Mouse (Mus musculus) neural tube, embryonic 12.5 days (tissue): ENCODE data around the gene Numbl. TPM values are rescaled to one million over a fixed set of nuclear protein-coding genes. Genes with fewer than 3 reads are reported as not detected.
A peak's percentile ranks its signal among the peaks of the same experiment; 100 is the strongest.

Experiments
- ATAC-seq: fragments of 200-750 bp; cut with Nextera tagmentation; 2 replicates; pipeline ENCODE4 v1.8.0; 2017; ENCODE audit warnings: low read depth, mild to moderate bottlenecking, moderate TSS enrichment, moderate library complexity; ENCODE audit not compliant: low FRiP score
- H3K27ac ChIP-seq: fragments of 300-500 bp; sonication (generic); 2 replicates; pipeline ENCODE4 v1.5.1; 2016
- H3K27me3 ChIP-seq: fragments of 300-500 bp; sonication (generic); replicated peaks from 2 replicates; pipeline ENCODE4 v1.6.1; 2016; ENCODE audit warnings: mild to moderate bottlenecking
- H3K36me3 ChIP-seq: fragments of 300-500 bp; sonication (generic); 2 replicates; pipeline ENCODE4 v1.6.1; 2016; ENCODE audit warnings: mild to moderate bottlenecking
- H3K4me1 ChIP-seq: fragments of 300-500 bp; sonication (generic); 2 replicates; pipeline ENCODE4 v1.6.1; 2016
- H3K4me2 ChIP-seq: fragments of 300-500 bp; sonication (generic); replicated peaks from 2 replicates; pipeline ENCODE4 v1.6.1; 2016; ENCODE audit warnings: mild to moderate bottlenecking
- H3K4me3 ChIP-seq: fragments of 300-500 bp; sonication (generic); 2 replicates; pipeline ENCODE4 v1.5.1; 2016
- H3K9ac ChIP-seq: fragments of 300-500 bp; sonication (generic); 2 replicates; pipeline ENCODE4 v1.6.1; 2016; ENCODE audit warnings: mild to moderate bottlenecking
- H3K9me3 ChIP-seq: fragments of 300-500 bp; sonication (generic); 2 replicates; pipeline ENCODE4 v1.6.1; 2016; ENCODE audit warnings: mild to moderate bottlenecking
- WGBS: fragments of 180-500 bp; shearing (Covaris S2); methylation state at CpG from one replicate; pipeline ENCODE4 v1.1.7; 2016; 5-methylcytosine and 5-hydroxymethylcytosine counted together
- polyA plus RNA-seq: library from polyadenylated mRNA; unstranded; fragments of >200 nt; fragmentation: Nextera tagmentation; extraction: Ambion mirVana; gene quantifications from 2 replicates; pipeline ENCODE4 v1.2.1, GENCODE M21; 2016

Numbl gene
- polyA plus RNA-seq, 1 experiment from 2014 or later = 62.3 TPM

DNA sequence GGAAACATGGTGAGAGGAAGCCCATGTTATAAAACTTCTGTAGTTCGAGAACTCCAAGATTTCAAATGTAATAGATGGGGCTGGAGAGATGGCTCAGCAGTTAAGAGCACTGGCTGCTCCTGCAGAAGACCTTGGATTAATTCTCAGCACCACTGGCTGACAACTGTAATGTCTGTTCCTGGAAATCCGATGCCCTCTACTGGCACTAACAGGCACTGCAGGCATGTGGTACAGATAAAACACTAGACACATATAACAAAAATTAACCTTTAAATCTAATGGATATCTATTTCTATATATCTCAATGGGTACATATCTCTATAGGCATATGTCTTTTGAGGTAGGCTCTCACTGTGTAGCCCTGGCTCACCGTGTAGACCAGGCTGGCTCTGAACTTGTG is 56.2 kb downstream of the Numbl start:
- no peak overlapping the region for H3K4me2 ChIP-seq
- no peak overlapping the region for H3K4me3 ChIP-seq
- H3K9me3 ChIP-seq = peaks cover 13% of the 10 kb centered on the region
- H3K27ac ChIP-seq = no peak overlapping the region
- no peaks in the 10 kb centered on the region for H3K36me3 ChIP-seq
- H3K27me3 ChIP-seq = peaks cover 11% of the 10 kb centered on the region
- peaks cover 9% of the 10 kb centered on the region; the same call in 1 of the 2 replicates for H3K4me1 ChIP-seq
- no peak overlapping the region for H3K9ac ChIP-seq
- WGBS = 94% methylated on average over 3 of the region's 3 CpGs
- ATAC-seq = no peak

DNA sequence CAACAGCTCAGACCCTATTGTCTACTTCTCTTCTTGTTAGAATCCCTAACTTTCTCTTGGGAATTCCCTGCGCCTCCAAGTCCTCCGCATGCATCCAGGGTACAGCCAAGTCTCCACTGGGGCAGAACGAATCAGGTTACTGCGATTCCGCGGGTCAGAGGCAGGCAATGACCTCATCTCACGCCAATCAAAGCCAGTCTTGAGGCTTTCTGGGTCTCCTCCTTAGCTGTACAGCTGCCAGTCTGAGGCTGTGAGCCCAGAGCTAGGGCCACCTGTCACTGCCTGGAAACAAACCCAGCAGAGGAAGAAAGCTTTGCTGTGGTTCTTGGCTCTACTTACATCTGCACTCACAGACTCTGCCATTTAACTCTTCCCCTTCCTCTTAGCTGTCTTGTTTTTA is 57.7 kb downstream of the Numbl start:
- 0 out of 2 replicates have a peak, but pooled peaks cover 2% of the 10 kb centered on the region for H3K4me1 ChIP-seq
- H3K36me3 ChIP-seq = no peaks in the 10 kb centered on the region
- no peak overlapping the region for H3K27ac ChIP-seq
- no peaks in the 10 kb centered on the region; the same call in 1 of the 2 replicates for H3K27me3 ChIP-seq
- H3K4me2 ChIP-seq = no peak overlapping the region
- H3K9me3 ChIP-seq = peaks cover 13% of the 10 kb centered on the region
- no peak overlapping the region for H3K4me3 ChIP-seq
- no peak for ATAC-seq
- no peak overlapping the region for H3K9ac ChIP-seq
- WGBS = 33% methylated on average over 7 of the region's 7 CpGs

DNA sequence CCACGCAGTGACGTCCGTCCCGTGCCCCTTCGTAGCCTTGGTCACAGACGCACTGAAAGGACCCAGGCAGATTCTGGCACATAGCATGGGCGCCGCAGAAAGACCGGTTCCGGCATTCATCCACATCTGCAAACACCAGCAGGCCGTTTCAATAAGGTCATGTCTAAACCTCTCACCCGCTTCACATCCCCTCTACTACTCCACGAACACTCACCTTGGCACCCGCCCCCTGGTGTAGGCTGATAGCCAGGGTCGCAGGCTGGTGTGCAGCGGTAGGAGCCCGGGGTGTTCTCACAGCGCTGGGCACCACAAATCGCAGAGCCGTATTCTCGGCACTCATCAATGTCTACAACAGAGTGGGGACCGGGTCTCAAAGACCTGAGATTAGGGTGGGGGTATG is 61.2 kb downstream of the Numbl start:
- H3K27me3 ChIP-seq = peaks cover 27% of the 10 kb centered on the region
- H3K36me3 ChIP-seq = no peaks in the 10 kb centered on the region
- 0 out of 2 replicates have a peak, but pooled peaks cover 2% of the 10 kb centered on the region for H3K4me1 ChIP-seq
- H3K27ac ChIP-seq = no peak overlapping the region
- no peak overlapping the region for H3K9ac ChIP-seq
- no peak for ATAC-seq
- 94% methylated on average over 22 of the region's 22 CpGs for WGBS
- H3K4me2 ChIP-seq = no peak overlapping the region
- no peak overlapping the region for H3K4me3 ChIP-seq
- H3K9me3 ChIP-seq = peaks cover 1% of the 10 kb centered on the region; the same call in 1 of the 2 replicates

GRCm38 (mm10) chr7:27322291-27322690 is 64.1 kb downstream of the Numbl start:
- ATAC-seq = no peak
- no peaks in the 10 kb centered on the region for H3K9me3 ChIP-seq
- no peak overlapping the region for H3K27ac ChIP-seq
- WGBS = 18% methylated on average over 13 of the region's 13 CpGs
- H3K4me1 ChIP-seq = peaks cover 10% of the 10 kb centered on the region
- no peak overlapping the region for H3K9ac ChIP-seq
- H3K36me3 ChIP-seq = no peaks in the 10 kb centered on the region
- H3K4me2 ChIP-seq = no peak overlapping the region
- peaks cover 55% of the 10 kb centered on the region for H3K27me3 ChIP-seq
- H3K4me3 ChIP-seq = no peak overlapping the region

- Histone ChIP-seq H3K4me2 (no peak overlapping the region), H3K4me1 (peaks cover 10% of the 10 kb centered on the region), H3K27me3 (peaks cover 62% of the 10 kb centered on the region), H3K4me3 (no peak overlapping the region), H3K36me3 (no peaks in the 10 kb centered on the region), H3K9ac (no peak overlapping the region), H3K9me3 (no peaks in the 10 kb centered on the region), H3K27ac (no peak overlapping the region)
- ATAC-seq = no peak
- 91% methylated on average over 5 of the region's 5 CpGs for WGBS
These were observed 64.8 kb downstream of the Numbl start for GRCm38 (mm10) chr7:27323001-27323400.

GRCm38 (mm10) chr7:27324161-27324560 is 65.9 kb downstream of the Numbl start:
- Histone ChIP-seq H3K27me3 (peaks cover 74% of the 10 kb centered on the region), H3K9me3 (no peaks in the 10 kb centered on the region), H3K4me1 (peaks cover 11% of the 10 kb centered on the region), H3K27ac (no peak overlapping the region), H3K4me2 (no peak overlapping the region), H3K9ac (no peak overlapping the region), H3K4me3 (no peak overlapping the region), H3K36me3 (no peaks in the 10 kb centered on the region)
- WGBS = 96% methylated on average over 11 of the region's 11 CpGs
- no peak for ATAC-seq

- Histone ChIP-seq H3K4me3 (no peak overlapping the region), H3K9ac (no peak overlapping the region), H3K9me3 (no peaks in the 10 kb centered on the region), H3K36me3 (no peaks in the 10 kb centered on the region), H3K27ac (no peak overlapping the region), H3K4me1 (peaks cover 18% of the 10 kb centered on the region), H3K4me2 (peak overlapping the region; percentile 51), H3K27me3 (peaks cover 81% of the 10 kb centered on the region)
- no peak for ATAC-seq
- WGBS = 45% methylated on average over 18 of the region's 20 CpGs
These were observed 66.7 kb downstream of the Numbl start for GRCm38 (mm10) chr7:27324928-27325327.

DNA sequence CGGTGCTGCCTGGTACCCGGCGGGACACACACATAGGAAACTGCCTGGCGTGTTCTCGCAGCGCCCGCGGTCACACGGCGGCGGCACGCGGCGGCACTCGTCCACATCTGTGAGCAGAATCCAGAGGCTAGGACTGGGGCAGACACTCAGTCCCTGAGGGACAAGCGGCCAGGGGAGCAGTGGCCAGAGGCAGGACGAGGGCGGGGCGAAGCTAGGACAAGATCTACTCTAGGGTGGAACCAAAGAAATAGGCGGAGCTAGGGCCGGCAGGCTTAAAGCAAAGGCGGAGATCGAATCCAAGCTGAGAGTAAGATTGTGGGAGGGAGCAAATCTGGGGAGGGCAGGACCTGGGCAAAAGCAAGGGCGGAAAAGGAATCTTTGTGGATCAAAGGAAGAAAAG is 67.5 kb downstream of the Numbl start:
- Histone ChIP-seq H3K27me3 (peaks cover 89% of the 10 kb centered on the region), H3K27ac (no peak overlapping the region), H3K4me1 (peaks cover 18% of the 10 kb centered on the region), H3K4me3 (0 out of 2 replicates have a peak overlapping the region, but pooled peaks have one; percentile 11), H3K36me3 (no peaks in the 10 kb centered on the region), H3K9me3 (no peaks in the 10 kb centered on the region), H3K9ac (no peak overlapping the region), H3K4me2 (peak overlapping the region; percentile 51)
- under 1% methylated on average over 24 of the region's 24 CpGs for WGBS
- peak; percentile 5; the same call in 1 of the 2 replicates for ATAC-seq

GRCm38 (mm10) chr7:27326101-27326880 is 68.1 kb downstream of the Numbl start:
- Histone ChIP-seq H3K27ac (no peak overlapping the region), H3K4me2 (peak overlapping the region; percentile 51), H3K27me3 (peaks cover 95% of the 10 kb centered on the region), H3K9ac (no peak overlapping the region), H3K9me3 (no peaks in the 10 kb centered on the region), H3K4me1 (peaks cover 22% of the 10 kb centered on the region), H3K36me3 (no peaks in the 10 kb centered on the region), H3K4me3 (0 out of 2 replicates have a peak overlapping the region, but pooled peaks have one; percentile 11)
- no peak for ATAC-seq
- WGBS = 33% methylated on average over 34 of the region's 34 CpGs

DNA sequence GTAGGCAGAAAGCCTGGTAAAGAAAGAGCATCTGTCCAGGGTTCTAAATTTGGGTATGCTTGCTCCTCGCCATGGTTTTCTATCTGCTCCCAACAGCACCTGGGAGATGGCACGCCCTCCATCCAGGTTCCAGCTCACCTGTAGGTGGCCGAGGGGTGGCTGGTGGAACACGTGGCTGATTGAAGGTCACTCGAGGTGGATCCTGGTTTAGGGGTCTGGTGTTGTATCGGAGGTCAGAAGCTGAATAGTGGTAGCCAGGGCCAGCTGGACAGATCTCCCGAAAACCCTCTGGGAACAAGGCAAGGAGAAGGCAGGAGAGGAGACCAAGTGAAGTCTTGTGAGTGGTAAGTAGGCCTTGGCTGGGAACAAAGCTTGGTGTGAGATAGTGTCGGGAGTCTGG is 69.3 kb downstream of the Numbl start:
- Histone ChIP-seq H3K27me3 (peaks cover 99% of the 10 kb centered on the region), H3K9me3 (no peaks in the 10 kb centered on the region), H3K9ac (no peak overlapping the region), H3K4me1 (peaks cover 24% of the 10 kb centered on the region), H3K27ac (no peak overlapping the region), H3K36me3 (no peaks in the 10 kb centered on the region), H3K4me3 (no peak overlapping the region), H3K4me2 (no peak overlapping the region)
- no peak for ATAC-seq
- 90% methylated on average over 8 of the region's 8 CpGs for WGBS

DNA sequence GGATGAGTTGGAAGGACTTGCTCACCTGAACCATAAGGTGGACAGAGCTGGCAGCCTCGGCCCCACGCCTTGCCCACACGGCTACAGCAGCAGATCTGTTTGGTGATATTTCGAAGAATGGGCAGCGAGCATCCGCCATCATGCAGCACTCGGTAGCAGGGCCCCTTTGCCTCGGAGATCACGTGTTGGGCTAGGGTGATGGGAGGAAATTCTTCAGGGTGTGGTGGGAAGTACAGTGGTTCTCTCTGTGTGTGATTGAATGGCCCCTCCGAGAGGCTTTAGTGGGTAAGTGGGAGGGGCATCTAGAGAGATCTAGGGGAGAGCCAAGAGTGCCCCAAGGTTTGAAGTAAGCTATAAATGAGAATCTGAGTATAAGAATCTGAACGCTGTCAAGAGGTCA is 69.9 kb downstream of the Numbl start:
- Histone ChIP-seq H3K9ac (no peak overlapping the region), H3K27ac (no peak overlapping the region), H3K4me3 (no peak overlapping the region), H3K4me2 (no peak overlapping the region), H3K27me3 (peaks cover 99% of the 10 kb centered on the region), H3K9me3 (no peaks in the 10 kb centered on the region), H3K4me1 (peaks cover 31% of the 10 kb centered on the region), H3K36me3 (no peaks in the 10 kb centered on the region)
- 87% methylated on average over 11 of the region's 11 CpGs for WGBS
- ATAC-seq = no peak

DNA sequence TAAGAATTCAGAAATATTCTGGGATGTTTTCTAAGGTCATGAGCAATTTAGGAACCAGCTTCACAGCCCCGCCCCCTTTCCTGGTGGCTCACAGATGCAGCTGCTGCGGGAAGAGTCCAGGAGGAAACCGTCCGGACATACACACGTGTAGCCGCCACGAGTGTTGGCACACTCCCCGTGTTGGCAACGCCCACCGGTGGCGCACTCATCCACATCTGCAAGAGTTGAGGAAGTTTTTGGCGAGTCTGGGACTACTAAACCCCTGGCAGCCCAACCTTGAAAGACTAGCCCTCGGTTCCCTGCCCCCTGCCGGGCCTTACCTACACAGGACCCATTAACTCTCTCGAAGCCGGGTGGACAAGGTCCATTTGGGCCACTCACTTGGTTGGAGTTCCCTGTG is 70.4 kb downstream of the Numbl start:
- ATAC-seq = no peak
- H3K4me2 ChIP-seq = no peak overlapping the region
- no peak overlapping the region for H3K9ac ChIP-seq
- peaks cover 35% of the 10 kb centered on the region for H3K4me1 ChIP-seq
- no peak overlapping the region for H3K27ac ChIP-seq
- no peaks in the 10 kb centered on the region for H3K36me3 ChIP-seq
- WGBS = 38% methylated on average over 16 of the region's 16 CpGs
- H3K27me3 ChIP-seq = peaks cover 99% of the 10 kb centered on the region
- no peak overlapping the region for H3K4me3 ChIP-seq
- H3K9me3 ChIP-seq = no peaks in the 10 kb centered on the region
